Comparison of ENCODE assay signal across 9 mouse cellular contexts in the genomic region with DNA sequence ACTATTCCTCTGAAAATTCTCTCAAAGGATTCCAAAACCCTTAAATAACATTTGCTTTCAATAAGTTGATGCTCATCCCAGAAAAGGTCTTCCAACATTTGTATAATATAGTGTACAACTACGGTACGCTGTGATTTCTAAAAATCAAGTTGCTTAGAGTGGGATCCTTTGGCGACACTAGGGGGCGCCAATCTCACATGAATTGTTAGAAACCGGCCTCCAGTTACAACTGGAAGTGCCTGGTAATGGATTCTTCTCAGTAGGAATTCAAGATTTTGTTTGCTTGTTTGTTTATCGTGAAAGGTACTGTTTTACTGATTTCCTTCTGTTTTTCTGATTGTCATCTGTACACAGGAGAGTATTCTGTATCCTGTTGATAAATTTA. TPM values are rescaled to one million over a fixed set of nuclear protein-coding genes. Genes with fewer than 3 reads are reported as not detected.
DNase-seq lines count a peak whose midpoint lies in the region.
"Had no signal": no experiment of that assay in that cellular context is flagged by ENCODE, and none has a peak within 500 bp of the region (broad histone marks: within the 10 kb centered on the region; RNA-seq: fewer than 3 reads in every experiment).

No protein-coding gene starts in this region.

- no peaks in the 10 kb centered on the region for H3K27me3 ChIP-seq in limb, embryonic 10.5 days (ENCODE audit: low read depth, poor library complexity, severe bottlenecking)

- H3K36me3 ChIP-seq in limb, embryonic 10.5 days: no peaks in the 10 kb centered on the region

- peak; percentile 69 to 74 for DNase-seq in B cell, adult 2 months
- DNase-seq in WW6 (ENCODE audit: low read depth, low spot score): peak; percentile 22
- peak; percentile 66 to 67 for DNase-seq in cerebellum, postnatal 36 days
- peak; percentile 79 for DNase-seq in gastrocnemius, postnatal 10 days
- DNase-seq in kidney, adult 9 months: peak; percentile 74
- peak; percentile 85 for DNase-seq in limb, embryonic 10.5 days (ENCODE audit: low spot score)
- peak; percentile 52 for DNase-seq in neural tube, embryonic 10.5 days (ENCODE audit: extremely low spot score, low spot score)
- DNase-seq in thymus, postnatal 0 days (ENCODE audit: low spot score): peak; percentile 68

- no peak overlapping the region for H3K27ac ChIP-seq in limb, embryonic 10.5 days

- H3K9me3 ChIP-seq in limb, embryonic 10.5 days (replicated peaks): no peaks in the 10 kb centered on the region

- no peak overlapping the region for H3K4me3 ChIP-seq in limb, embryonic 10.5 days

- WGBS in limb, embryonic 10.5 days: 15% methylated on average over 6 of the region's 6 CpGs

- H3K4me1 ChIP-seq in limb, embryonic 10.5 days: peaks cover 7% of the 10 kb centered on the region

RNA-seq across cellular contexts. Expression of a gene that starts 13.7 kb away (rescaled TPM):
- total RNA-seq in gastrocnemius, postnatal 10 days (2021): not detected
- polyA plus RNA-seq in limb, embryonic 10.5 days (2016; fragmentation: Nextera tagmentation; extraction: Ambion mirVana): 0.11 and 0.19 TPM in 2 replicates
- not detected in 2 replicates for polyA plus RNA-seq in thymus, postnatal 0 days (2015; fragmentation: Nextera tagmentation; extraction: Ambion mirVana)
- polyA plus RNA-seq: stomach, embryonic 16.5 days had no signal

RNA-seq across cellular contexts. Expression of a gene that starts 50.7 kb away (rescaled TPM):
- total RNA-seq in gastrocnemius, postnatal 10 days (2021): 10 to 100 TPM; 11.5 to 13.4 TPM
- polyA plus RNA-seq in limb, embryonic 10.5 days (2016; fragmentation: Nextera tagmentation; extraction: Ambion mirVana): 36.6 and 40.6 TPM in 2 replicates
- polyA plus RNA-seq in thymus, postnatal 0 days (2015; fragmentation: Nextera tagmentation; extraction: Ambion mirVana): 26.0 and 29.6 TPM in 2 replicates

RNA-seq across cellular contexts. Expression of a gene that starts 57.1 kb away (rescaled TPM):
- total RNA-seq in gastrocnemius, postnatal 10 days (2021): not detected
- polyA plus RNA-seq in limb, embryonic 10.5 days (2016; fragmentation: Nextera tagmentation; extraction: Ambion mirVana): not detected in 2 replicates
- not detected in 2 replicates for polyA plus RNA-seq in thymus, postnatal 0 days (2015; fragmentation: Nextera tagmentation; extraction: Ambion mirVana)
- polyA plus RNA-seq: stomach, embryonic 16.5 days had no signal

Comparison
In these comparisons a context has a peak if more than half of its experiments do, and no peak if none do; other contexts are left out.
1. DNase-seq: peak in every context shown above with its lines; median percentile 85 in limb, embryonic 10.5 days; 79 in gastrocnemius, postnatal 10 days; 74 in kidney, adult 9 months; 72 in B cell, adult 2 months; 68 in thymus, postnatal 0 days; 66 in cerebellum, postnatal 36 days; 52 in neural tube, embryonic 10.5 days; 22 in WW6.